Mouse (Mus musculus) testis, adult 2 months (tissue): ENCODE measurements at regions not wholly inside any gene's neighbourhood (a gene's known extent, or its start where the extent isn't known, plus 50 kb on each side); places are given as distances from the start of the nearest gene placed in this dataset.

Source experiments
- CTCF ChIP-seq: fragments of 200-500 bp; IDR thresholded peaks from 2 replicates; pipeline ENCODE4 v1.5.1; 2012; ENCODE audit warnings: low read depth, mild to moderate bottlenecking, inconsistent platforms, low read length, moderate library complexity; ENCODE audit not compliant: control insufficient read depth, insufficient read depth, insufficient replicate concordance
- POLR2A ChIP-seq: fragments of 200-500 bp; IDR thresholded peaks from 2 replicates; pipeline ENCODE4 v1.6.1; 2012; ENCODE audit warnings: low read depth, mild to moderate bottlenecking, inconsistent platforms, low read length, moderate library complexity; ENCODE audit not compliant: control insufficient read depth

DNA sequence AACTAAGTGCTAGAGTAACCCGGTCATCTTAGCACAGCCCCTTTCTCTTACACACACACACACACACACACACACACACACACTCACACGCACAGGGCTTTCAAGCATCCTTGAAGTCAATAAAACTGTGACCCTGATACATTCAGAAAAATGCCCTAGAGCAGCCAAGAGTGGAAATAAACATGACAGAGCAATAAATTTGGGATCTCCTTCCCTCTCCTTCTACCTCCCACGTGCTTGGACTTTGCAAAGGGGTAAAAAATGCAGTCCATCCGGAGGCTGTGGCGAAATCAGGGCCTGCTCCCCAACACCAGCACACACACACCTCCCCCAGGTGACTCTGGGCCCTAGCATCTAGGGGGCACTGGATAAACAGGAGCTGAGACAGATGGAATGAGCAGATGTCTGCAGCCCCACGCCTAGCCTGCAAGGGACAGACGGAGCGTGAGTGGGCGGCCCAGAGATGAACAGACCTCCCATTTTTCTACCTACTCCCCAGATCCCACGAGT lies 71.3 kb upstream of the Jarid2 start:
- TF ChIP-seq POLR2A (no peak), CTCF (no peak)
